Comparison of ENCODE assay signal across 12 mouse cellular contexts in the genomic region with DNA sequence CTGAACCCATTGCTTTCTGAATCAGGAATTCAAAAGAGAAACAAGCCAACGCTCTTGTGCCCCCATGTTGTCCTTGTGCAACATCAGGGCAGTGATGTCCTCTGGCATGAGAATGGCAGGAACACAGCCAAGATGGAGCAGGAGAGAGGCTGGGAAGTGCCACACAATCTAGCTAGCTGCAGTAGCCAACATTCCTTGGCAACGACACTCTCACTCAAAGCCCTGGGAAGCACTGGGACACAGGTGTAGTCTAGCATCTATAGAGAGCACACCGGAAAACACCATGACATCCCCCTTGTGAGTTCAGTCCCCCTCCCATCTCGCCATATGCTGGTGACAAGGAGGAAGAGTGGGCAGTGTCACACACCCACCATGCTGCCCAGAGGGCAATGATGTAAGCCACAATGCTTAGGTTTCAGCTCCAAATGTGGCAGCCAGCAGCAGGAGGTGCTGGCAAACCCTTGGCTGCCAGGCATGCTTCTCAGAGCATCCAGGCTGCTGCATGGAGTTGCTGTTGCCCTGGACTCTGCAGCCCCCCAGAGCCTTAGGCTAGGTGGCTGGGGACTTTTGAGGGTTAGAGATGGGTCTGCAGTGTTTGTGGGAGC.
A peak's percentile ranks its signal among the peaks of the same experiment; 100 is the strongest.
DNase-seq lines count a peak whose midpoint lies in the region; ATAC-seq and TF ChIP-seq lines count a peak whose summit lies in the region.
"Had no signal": no experiment of that assay in that cellular context is flagged by ENCODE, and none has a peak within 500 bp of the region (broad histone marks: within the 10 kb centered on the region; RNA-seq: fewer than 3 reads in every experiment).

No protein-coding gene starts in this region.

- H3K27ac ChIP-seq in forebrain, embryonic 13.5 days, result no peak overlapping the region
- no peak overlapping the region for H3K27ac ChIP-seq in forebrain, embryonic 16.5 days (ENCODE audit: low read length)
- H3K27ac ChIP-seq in midbrain, postnatal 0 days (ENCODE audit: low read depth, low read length), result no peak overlapping the region
- no peak overlapping the region for H3K27ac ChIP-seq in midbrain, embryonic 14.5 days (replicated peaks; ENCODE audit: low read depth, low read length)
- H3K27ac ChIP-seq: limb, embryonic 13.5 days had no signal

- H3K36me3 ChIP-seq in forebrain, embryonic 13.5 days (ENCODE audit: poor library complexity, severe bottlenecking), result no peaks in the 10 kb centered on the region
- H3K36me3 ChIP-seq in forebrain, embryonic 16.5 days (ENCODE audit: control insufficient read depth, insufficient read depth), result no peaks in the 10 kb centered on the region
- H3K36me3 ChIP-seq in midbrain, postnatal 0 days (ENCODE audit: insufficient read depth, low read length), result no peaks in the 10 kb centered on the region
- H3K36me3 ChIP-seq in midbrain, embryonic 14.5 days (ENCODE audit: control insufficient read depth, insufficient read depth, low read length), result no peaks in the 10 kb centered on the region
- H3K36me3 ChIP-seq: limb, embryonic 13.5 days had no signal

- no peaks in the 10 kb centered on the region for H3K27me3 ChIP-seq in forebrain, embryonic 13.5 days
- no peaks in the 10 kb centered on the region for H3K27me3 ChIP-seq in forebrain, embryonic 16.5 days (replicated peaks; ENCODE audit: control insufficient read depth, insufficient read depth, low read length)
- 0 out of 2 replicates have a peak, but pooled peaks cover 5% of the 10 kb centered on the region for H3K27me3 ChIP-seq in midbrain, postnatal 0 days (ENCODE audit: insufficient read depth, low read length)
- no peaks in the 10 kb centered on the region for H3K27me3 ChIP-seq in midbrain, embryonic 14.5 days (ENCODE audit: control insufficient read depth, insufficient read depth, low read length)

- ATAC-seq in forebrain, embryonic 13.5 days, result peak; percentile 43
- no peak for ATAC-seq in forebrain, embryonic 16.5 days
- no peak for ATAC-seq in midbrain, postnatal 0 days (ENCODE audit: low FRiP score)
- no peak for ATAC-seq in midbrain, embryonic 14.5 days (ENCODE audit: low FRiP score, low TSS enrichment)
- ATAC-seq: CD4-positive, CD25-positive, alpha-beta regulatory T cell, adult 4 months had no signal

- H3K9me3 ChIP-seq in forebrain, embryonic 13.5 days (replicated peaks), result no peaks in the 10 kb centered on the region
- H3K9me3 ChIP-seq in forebrain, embryonic 16.5 days (ENCODE audit: control insufficient read depth, low read length), result no peaks in the 10 kb centered on the region
- H3K9me3 ChIP-seq in midbrain, postnatal 0 days (ENCODE audit: low read length), result no peaks in the 10 kb centered on the region
- no peaks in the 10 kb centered on the region for H3K9me3 ChIP-seq in midbrain, embryonic 14.5 days (ENCODE audit: control insufficient read depth, low read length)
- H3K9me3 ChIP-seq: limb, embryonic 13.5 days had no signal

- WGBS in forebrain, embryonic 13.5 days, result 83% methylated on average over 4 of the region's 4 CpGs
- 67% methylated on average over 4 of the region's 4 CpGs for WGBS in forebrain, embryonic 16.5 days
- 81% methylated on average over 4 of the region's 4 CpGs for WGBS in midbrain, postnatal 0 days
- WGBS in midbrain, embryonic 14.5 days, result 84% methylated on average over 4 of the region's 4 CpGs

- DNase-seq in midbrain, postnatal 0 days (ENCODE audit: low spot score), result peak; percentile 72
- no peak for DNase-seq in midbrain, embryonic 14.5 days
- peak; percentile 75 for DNase-seq in gastrocnemius, postnatal 25 days
- no peak for DNase-seq in layer of hippocampus, adult 18-20 months (ENCODE audit: low spot score in 2 of 2)
- DNase-seq in spleen, postnatal 36 days (ENCODE audit: low spot score in 2 of 2), result no peak
- DNase-seq in frontal cortex, postnatal 10 days (ENCODE audit: low spot score in 2 of 2), result no peak
- DNase-seq: lung, postnatal 14 days; thymus, postnatal 4 days had no signal

- no peak overlapping the region for H3K4me3 ChIP-seq in forebrain, embryonic 13.5 days
- H3K4me3 ChIP-seq in forebrain, embryonic 16.5 days (replicated peaks; ENCODE audit: low read length), result no peak overlapping the region
- no peak overlapping the region for H3K4me3 ChIP-seq in midbrain, postnatal 0 days (ENCODE audit: low read depth, low read length)
- H3K4me3 ChIP-seq in midbrain, embryonic 14.5 days (replicated peaks; ENCODE audit: low read depth, low read length), result no peak overlapping the region
- H3K4me3 ChIP-seq: limb, embryonic 13.5 days had no signal

- no peak overlapping the region for H3K4me2 ChIP-seq in forebrain, embryonic 13.5 days
- H3K4me2 ChIP-seq in forebrain, embryonic 16.5 days (ENCODE audit: low read length), result no peak overlapping the region
- H3K4me2 ChIP-seq in midbrain, postnatal 0 days (ENCODE audit: low read depth, low read length, poor library complexity, severe bottlenecking), result no peak overlapping the region
- H3K4me2 ChIP-seq in midbrain, embryonic 14.5 days (ENCODE audit: low read length), result no peak overlapping the region
- H3K4me2 ChIP-seq: limb, embryonic 13.5 days had no signal

- no peak overlapping the region for H3K9ac ChIP-seq in forebrain, embryonic 13.5 days
- H3K9ac ChIP-seq in forebrain, embryonic 16.5 days (replicated peaks; ENCODE audit: low read depth, low read length), result no peak overlapping the region
- no peak overlapping the region for H3K9ac ChIP-seq in midbrain, postnatal 0 days (replicated peaks; ENCODE audit: low read length, poor library complexity, severe bottlenecking)
- H3K9ac ChIP-seq in midbrain, embryonic 14.5 days (replicated peaks; ENCODE audit: low read length), result no peak overlapping the region
- H3K9ac ChIP-seq: limb, embryonic 13.5 days had no signal

- TF ChIP-seq CTCF in midbrain, postnatal 0 days (IDR thresholded peaks at IDR 0.05), result no peak

- H3K4me1 ChIP-seq in forebrain, embryonic 13.5 days, result 0 out of 2 replicates have a peak, but pooled peaks cover 11% of the 10 kb centered on the region
- H3K4me1 ChIP-seq in forebrain, embryonic 16.5 days (replicated peaks; ENCODE audit: control insufficient read depth, insufficient read depth, low read length), result peaks cover 12% of the 10 kb centered on the region
- H3K4me1 ChIP-seq in midbrain, postnatal 0 days (ENCODE audit: insufficient read depth, low read length), result no peaks in the 10 kb centered on the region
- H3K4me1 ChIP-seq in midbrain, embryonic 14.5 days (ENCODE audit: control insufficient read depth, insufficient read depth, low read length), result no peaks in the 10 kb centered on the region

Comparison
In these comparisons a context has a peak if more than half of its experiments do, and no peak if none do; other contexts are left out.
1. DNase-seq: peak in midbrain, postnatal 0 days (single experiment) and gastrocnemius, postnatal 25 days (single experiment); none in midbrain, embryonic 14.5 days (single experiment), layer of hippocampus, adult 18-20 months (0 of 2), spleen, postnatal 36 days (0 of 2) and frontal cortex, postnatal 10 days (0 of 2).